Mouse (Mus musculus) limb, embryonic 15.5 days (tissue): ENCODE data around the gene Fam185a. TPM values are rescaled to one million over a fixed set of nuclear protein-coding genes. Genes with fewer than 3 reads are reported as not detected.

ENCODE experiments used
- ATAC-seq: fragments of 200-750 bp; cut with Nextera tagmentation; 2 replicates; pipeline ENCODE4 v1.8.0; 2017; ENCODE audit warnings: low read depth, moderate TSS enrichment; ENCODE audit not compliant: insufficient number of reproducible peaks, low FRiP score, low TSS enrichment
- H3K27ac ChIP-seq: fragments of 300-500 bp; sonication (generic); 2 replicates; pipeline ENCODE4 v1.5.1; 2015; ENCODE audit warnings: moderate library complexity, mild to moderate bottlenecking, inconsistent platforms
- H3K27me3 ChIP-seq: fragments of 300-500 bp; sonication (generic); 2 replicates; pipeline ENCODE4 v1.6.1; 2015; ENCODE audit warnings: inconsistent platforms
- H3K36me3 ChIP-seq: fragments of 300-500 bp; sonication (generic); 2 replicates; pipeline ENCODE4 v1.6.1; 2015; ENCODE audit warnings: inconsistent platforms
- H3K4me1 ChIP-seq: fragments of 300-500 bp; sonication (generic); 2 replicates; pipeline ENCODE4 v1.6.1; 2015; ENCODE audit warnings: inconsistent platforms
- H3K4me2 ChIP-seq: fragments of 300-500 bp; sonication (generic); 2 replicates; pipeline ENCODE4 v1.6.1; 2015; ENCODE audit warnings: mild to moderate bottlenecking, inconsistent platforms
- H3K4me3 ChIP-seq: fragments of 300-500 bp; sonication (generic); 2 replicates; pipeline ENCODE4 v1.5.1; 2015; ENCODE audit warnings: mild to moderate bottlenecking, inconsistent platforms
- H3K9ac ChIP-seq: fragments of 300-500 bp; sonication (generic); 2 replicates; pipeline ENCODE4 v1.6.1; 2015; ENCODE audit warnings: inconsistent platforms
- H3K9me3 ChIP-seq: fragments of 300-500 bp; sonication (generic); 2 replicates; pipeline ENCODE4 v1.6.1; 2016; ENCODE audit warnings: inconsistent platforms
- WGBS: fragments of 180-500 bp; shearing (Covaris S2); methylation state at CpG from one replicate; pipeline ENCODE4 v1.1.7; 2015; 5-methylcytosine and 5-hydroxymethylcytosine counted together
- polyA plus RNA-seq: library from polyadenylated mRNA; unstranded; fragments of >200 nt; fragmentation: Nextera tagmentation; extraction: Ambion mirVana; gene quantifications from 2 replicates; pipeline ENCODE4 v1.2.1, GENCODE M21; 2015

Fam185a gene
- polyA plus RNA-seq, 1 experiment from 2014 or later: 5.4 TPM

- 82% methylated on average over 11 of the region's 11 CpGs for WGBS
- no peak for ATAC-seq
Observed at GRCm38 (mm10) chr5:21526835-21527485, 102.2 kb downstream of the Fam185a start.

GRCm38 (mm10) chr5:21527488-21527911, 102.7 kb downstream of the Fam185a start:
- no peak overlapping the region for H3K27ac ChIP-seq
- 73% methylated on average over 4 of the region's 4 CpGs for WGBS
- H3K4me1 ChIP-seq: no peaks in the 10 kb centered on the region
- no peaks in the 10 kb centered on the region for H3K36me3 ChIP-seq
- no peak for ATAC-seq
- no peak overlapping the region for H3K9ac ChIP-seq
- H3K9me3 ChIP-seq: no peaks in the 10 kb centered on the region
- H3K4me3 ChIP-seq: no peak overlapping the region
- no peak overlapping the region for H3K4me2 ChIP-seq
- H3K27me3 ChIP-seq: no peaks in the 10 kb centered on the region

More at GRCm38 (mm10) chr5:21526835-21527485, 102.2 kb downstream of the Fam185a start:
- Histone ChIP-seq H3K4me1 (no peaks in the 10 kb centered on the region), H3K36me3 (no peaks in the 10 kb centered on the region), H3K4me2 (no peak overlapping the region), H3K27ac (no peak overlapping the region), H3K27me3 (no peaks in the 10 kb centered on the region), H3K9ac (no peak overlapping the region), H3K4me3 (no peak overlapping the region), H3K9me3 (no peaks in the 10 kb centered on the region)

- Histone ChIP-seq H3K36me3 (no peaks in the 10 kb centered on the region), H3K4me3 (no peak overlapping the region), H3K9ac (no peak overlapping the region), H3K9me3 (no peaks in the 10 kb centered on the region), H3K27me3 (no peaks in the 10 kb centered on the region), H3K4me2 (no peak overlapping the region), H3K27ac (no peak overlapping the region), H3K4me1 (no peaks in the 10 kb centered on the region)
- 82% methylated on average over 15 of the region's 15 CpGs for WGBS
- ATAC-seq: no peak
Observed at GRCm38 (mm10) chr5:21528068-21528842, 103.5 kb downstream of the Fam185a start.

GRCm38 (mm10) chr5:21529110-21529720, 104.5 kb downstream of the Fam185a start:
- WGBS: 84% methylated on average over 8 of the region's 8 CpGs
- H3K9ac ChIP-seq: no peak overlapping the region
- H3K36me3 ChIP-seq: no peaks in the 10 kb centered on the region
- no peak for ATAC-seq
- no peaks in the 10 kb centered on the region for H3K9me3 ChIP-seq
- H3K27me3 ChIP-seq: no peaks in the 10 kb centered on the region
- no peak overlapping the region for H3K4me3 ChIP-seq
- H3K27ac ChIP-seq: no peak overlapping the region
- H3K4me1 ChIP-seq: no peaks in the 10 kb centered on the region
- no peak overlapping the region for H3K4me2 ChIP-seq

Other genes starting within 250 kb of the Fam185a start
- gene Gsap, start 238.7 kb upstream of the Fam185a start, polyA plus RNA-seq: 2.8 TPM in 2 replicates
- 2.9 TPM in 2 replicates for gene Fgl2, start 52.3 kb upstream of the Fam185a start, polyA plus RNA-seq
- gene Ccdc146, start 281 bp upstream of the Fam185a start, polyA plus RNA-seq: 0.29 TPM in 1 of 2 replicates, not detected in the other
- gene Lrrc17, start 118.6 kb downstream of the Fam185a start, polyA plus RNA-seq: 106 and 121 TPM in 2 replicates
- gene Fbxl13, start 220.7 kb downstream of the Fam185a start, polyA plus RNA-seq: 0.27 TPM in 1 of 2 replicates, not detected in the other
- 27.5 and 35.7 TPM in 2 replicates for gene Armc10, start 220.9 kb downstream of the Fam185a start, polyA plus RNA-seq